Mouse (Mus musculus) brain, adult 2 months (tissue): ENCODE results near the gene Podxl.
A peak's percentile ranks its signal among the peaks of the same experiment; 100 is the strongest.
"Not testable (repeated sequence)": the region's sequence is repeated elsewhere in the genome, so short reads cannot be mapped to it uniquely, and the experiment has no call there.

Experiments used
- DNase-seq: peaks from one replicate; pipeline ENCODE4 v3.0.0; 2011; ENCODE audit warnings: low read depth, low spot score

The Podxl gene

DNA sequence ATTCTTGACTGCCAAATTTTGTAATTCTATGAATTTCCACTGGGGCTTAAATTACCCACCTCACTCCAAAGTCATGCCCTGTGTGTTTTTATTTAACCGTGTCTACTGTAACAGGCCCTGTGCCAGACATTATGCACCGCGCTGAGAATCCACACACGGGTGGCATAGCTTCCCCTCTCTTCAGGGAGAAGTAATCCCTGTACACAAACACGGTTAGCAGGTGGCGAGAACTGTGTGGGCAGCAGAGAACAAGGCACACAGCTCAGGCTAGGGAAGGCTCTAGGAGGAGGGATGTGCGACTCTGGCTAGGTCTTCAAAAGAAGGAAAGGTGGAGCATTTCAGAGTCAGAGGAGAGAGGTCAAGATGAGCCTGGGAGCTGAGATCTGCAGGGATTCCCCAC, 3.4 kb upstream of the Podxl start:
- DNase-seq = peak; percentile 54

DNA sequence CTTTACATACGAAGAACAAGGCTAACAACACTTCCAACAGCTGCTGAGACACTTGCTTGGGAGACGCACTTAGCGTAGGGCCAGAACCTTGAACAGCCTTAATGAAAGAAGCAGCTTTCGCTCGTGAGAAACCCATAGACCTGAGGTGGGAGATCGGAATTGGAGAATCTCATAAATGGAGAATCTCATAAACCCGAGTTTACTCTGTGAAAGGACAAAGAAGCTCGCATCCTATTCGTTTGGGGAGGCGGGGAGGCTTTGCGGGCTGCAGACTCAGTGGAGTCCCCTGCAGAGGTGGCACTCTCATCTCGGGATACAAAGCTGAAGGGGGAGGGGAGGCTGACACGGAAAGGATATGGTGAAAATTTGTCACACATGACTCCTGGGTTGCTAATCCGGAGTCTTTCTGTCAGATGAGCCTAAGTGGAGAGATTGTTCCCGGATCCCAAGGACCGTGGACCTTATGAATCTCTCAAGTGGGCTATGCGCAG, 1.2 kb upstream of the Podxl start:
- peak; percentile 17 for DNase-seq

DNA sequence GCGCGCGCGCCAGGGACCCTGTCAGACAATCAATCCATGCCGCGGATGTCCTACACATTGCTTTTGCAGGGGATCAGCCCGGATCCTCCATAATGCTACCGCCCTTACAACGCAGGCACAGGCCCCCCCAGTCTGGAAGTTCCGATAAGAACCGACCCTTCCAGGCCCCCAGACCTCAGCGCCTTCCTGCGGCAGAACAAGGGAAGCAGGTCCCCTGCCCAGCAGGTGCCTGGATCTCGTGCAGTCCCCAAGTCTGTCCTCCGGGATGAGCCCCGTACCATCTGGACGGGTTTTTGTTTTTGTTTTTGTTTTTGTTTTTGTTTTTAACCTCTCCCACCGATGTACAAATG, 376 bp upstream of the Podxl start:
- no peak for DNase-seq

DNA sequence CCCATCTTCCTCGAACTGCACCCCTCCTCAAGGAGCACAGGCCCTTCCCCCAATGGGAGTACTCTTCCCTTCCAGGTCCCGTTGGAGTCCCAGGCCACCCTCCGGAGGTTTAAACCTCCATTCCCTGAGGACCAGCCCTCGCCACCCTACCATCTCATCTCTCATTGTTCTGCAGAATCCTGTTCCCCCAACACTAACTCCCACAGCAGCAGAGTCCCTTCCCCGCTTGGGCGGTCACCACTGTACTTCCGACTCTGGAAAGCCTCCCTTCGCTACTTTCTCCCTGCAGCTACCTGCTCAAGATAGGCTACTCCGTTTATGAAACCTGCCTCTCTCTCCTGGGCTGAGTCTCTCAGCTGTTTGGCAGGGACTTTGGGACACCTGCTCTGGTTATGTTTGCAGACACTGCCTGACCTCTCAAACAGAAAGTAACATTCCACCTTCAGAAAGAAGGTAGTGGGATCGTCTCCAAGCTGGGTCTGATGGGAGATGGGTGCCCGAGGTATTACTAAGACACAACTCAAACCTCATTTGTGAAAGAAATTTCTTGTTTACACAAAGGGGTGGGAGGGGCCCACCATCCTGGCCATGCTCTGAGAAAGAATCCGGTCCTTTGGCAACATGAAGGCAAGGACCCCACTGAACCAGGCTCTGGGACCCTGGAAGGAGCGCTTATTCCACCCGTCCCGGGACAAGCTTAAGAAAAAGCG, 1.3 kb downstream of the Podxl start:
- no peak for DNase-seq

DNA sequence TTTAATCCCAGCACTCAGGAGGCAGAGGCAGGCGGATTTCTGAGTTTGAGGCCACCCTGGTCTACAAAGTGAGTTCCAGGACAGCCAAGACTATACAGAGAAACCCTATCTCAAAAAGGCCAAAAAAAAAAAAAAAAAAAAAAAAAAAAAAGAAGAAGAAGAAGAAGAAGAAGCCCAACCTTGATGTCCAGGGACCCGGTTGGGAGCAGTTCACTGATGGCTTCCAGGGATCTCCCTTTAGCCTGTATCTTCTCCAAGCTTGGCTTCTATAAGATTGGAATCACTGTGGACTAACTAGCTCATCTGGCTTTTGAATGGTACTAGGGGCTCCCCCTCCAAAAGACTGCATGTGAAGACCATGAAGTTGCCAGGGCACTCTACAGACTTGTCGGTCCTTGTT, 1.8 kb downstream of the Podxl start:
- not testable (repeated sequence) for DNase-seq

DNA sequence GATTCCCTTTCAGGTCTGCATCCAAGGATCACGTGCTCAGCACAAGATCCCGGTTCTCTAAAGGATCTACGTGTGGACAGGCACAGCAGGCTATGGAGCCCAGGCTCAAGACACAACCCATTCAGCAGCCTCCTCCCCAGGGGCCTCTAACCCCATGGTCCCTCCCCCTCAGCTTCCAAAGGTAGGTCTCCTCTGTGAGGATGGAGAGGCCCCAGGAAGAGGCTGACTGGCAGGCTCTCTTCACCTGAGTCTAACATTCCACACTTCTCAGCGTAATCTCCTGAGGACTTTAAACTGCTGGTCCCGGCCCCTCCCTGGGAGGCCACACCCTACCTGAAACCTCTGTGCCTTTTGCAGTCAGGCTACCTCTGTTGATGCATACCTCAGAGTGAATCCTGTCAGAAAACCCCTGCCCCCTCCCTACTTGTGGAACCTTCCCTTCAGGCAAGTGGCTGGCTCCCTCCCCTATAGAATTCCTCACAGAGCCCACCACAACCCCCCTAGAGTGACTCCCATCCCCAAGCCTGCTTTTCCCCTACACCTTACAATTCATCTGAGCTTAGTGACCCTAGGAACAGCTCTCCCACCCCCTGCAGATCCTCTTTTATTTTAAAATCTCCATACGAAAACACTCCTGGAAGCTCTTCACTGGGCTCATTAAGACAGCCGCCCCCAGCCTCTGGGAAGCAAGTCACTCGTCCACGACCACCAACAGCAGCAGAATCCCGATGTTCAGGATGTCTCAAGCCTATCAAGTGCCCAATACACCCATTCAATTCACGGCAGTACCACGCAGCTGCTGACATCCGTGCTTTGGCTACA, 3.4 kb downstream of the Podxl start:
- DNase-seq = no peak

DNA sequence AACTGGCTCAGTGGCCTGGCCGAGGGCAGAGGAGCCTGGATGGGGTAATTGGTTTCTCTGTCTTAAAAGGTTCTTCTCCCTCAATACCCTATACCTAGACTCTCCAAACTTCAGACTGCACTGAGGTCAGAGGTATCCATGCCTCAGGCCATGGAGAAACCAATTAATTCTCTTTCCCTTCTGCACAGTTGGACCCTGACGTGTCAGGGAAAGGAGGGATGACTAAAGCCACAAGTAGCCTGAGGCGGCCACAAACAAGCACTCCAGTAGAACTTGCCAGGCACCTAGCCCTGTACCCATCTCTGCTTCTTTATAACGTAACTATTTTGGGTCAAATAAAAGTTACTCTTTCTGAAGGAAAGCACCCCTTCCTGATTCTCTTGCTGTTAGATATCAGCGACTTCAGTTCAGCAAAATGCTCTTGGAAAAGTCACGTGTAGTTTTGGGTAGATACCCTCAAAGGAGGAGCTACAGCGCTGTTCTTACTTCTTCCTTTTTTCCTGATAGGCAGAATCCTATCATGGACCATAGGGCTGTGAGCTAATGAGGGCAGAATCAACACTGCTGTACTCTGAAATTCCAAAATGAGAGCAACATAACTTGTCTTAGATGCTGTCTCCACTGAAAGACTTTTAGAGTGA, 7.2 kb downstream of the Podxl start:
- DNase-seq = no peak

DNA sequence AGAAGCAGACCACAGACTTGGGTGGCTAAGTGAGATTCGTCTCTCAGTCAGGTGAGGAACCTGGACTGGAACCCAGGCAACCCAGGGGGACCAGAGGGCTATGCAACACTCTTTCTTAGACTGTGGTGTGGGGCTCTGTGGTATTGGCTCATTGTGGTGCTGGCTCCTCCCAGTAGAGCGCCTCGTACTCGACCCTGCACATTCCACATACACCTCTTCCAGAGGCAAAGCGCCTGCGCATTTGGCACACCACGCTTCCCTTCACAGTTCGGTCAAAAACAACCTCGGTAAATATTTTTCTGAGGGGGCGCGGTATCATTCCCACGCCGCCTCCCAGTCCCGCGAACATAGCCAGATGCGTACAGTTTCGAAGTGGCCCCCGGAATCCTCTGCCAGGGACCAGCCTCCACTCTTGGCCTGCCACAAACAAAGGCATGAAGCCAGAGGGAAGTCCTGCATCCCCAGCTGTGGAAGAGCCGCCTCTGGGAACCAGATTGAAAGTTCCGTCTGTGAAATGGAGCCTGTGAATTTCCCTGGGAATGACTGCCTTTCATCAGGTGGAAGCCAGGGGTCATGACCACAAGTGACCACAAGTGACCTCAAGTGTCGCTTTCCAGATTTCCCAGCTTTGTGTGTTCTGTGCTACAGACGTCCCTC, 12.8 kb downstream of the Podxl start:
- no peak for DNase-seq

DNA sequence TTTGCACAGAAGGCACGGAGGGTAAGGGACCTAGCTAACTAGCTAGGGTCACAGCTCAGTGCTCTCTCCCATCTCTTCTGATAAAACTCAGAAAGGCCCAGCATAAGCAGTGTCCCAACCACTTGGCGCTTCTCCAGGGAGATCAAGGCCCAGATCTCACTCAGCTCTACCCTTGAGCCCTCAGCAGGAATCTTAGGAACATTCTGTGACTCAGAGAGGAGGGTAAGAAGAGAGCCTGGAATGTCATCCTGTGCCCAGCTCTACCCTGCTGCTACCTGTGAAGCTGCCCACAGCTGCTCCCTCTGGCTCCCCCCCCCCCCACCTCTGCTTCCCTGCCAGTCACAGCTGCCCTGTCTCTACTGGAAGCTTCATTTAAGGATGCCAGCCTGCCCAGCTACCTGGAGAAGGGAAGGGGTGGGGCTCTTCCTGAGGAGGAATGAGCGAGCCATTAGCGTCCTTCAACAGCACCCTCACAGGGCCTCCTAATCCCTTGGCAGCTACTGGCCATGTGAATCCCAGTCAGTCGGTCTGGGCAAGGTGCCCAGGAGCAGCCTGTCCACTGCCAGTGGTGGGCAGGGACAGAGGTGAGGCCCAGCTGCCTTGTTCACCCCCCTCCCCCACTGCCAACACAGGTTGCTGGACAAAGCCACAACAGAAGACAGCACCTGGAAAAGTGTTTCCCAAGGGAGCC, 14.3 kb downstream of the Podxl start:
- peak; percentile 18 for DNase-seq

DNA sequence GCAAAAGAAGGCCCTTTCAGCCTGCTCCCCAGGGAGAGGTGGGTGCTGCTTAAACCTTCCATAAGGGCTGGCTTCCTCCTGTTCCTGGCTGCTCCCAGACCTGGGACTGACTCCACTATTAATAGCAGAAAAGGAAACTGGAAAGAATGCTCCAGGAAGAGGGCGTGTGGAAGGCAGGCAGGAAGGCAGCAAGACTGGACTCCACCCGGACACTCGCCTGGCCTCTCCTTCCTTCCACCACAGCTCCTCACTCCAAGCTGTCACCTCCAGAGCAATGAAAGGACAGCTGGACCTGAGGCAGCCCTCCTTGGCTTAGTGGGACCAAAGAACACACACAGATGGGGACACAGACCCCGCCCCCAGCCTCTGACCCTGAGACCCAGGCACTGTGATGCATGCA, 19.5 kb downstream of the Podxl start:
- no peak for DNase-seq

DNA sequence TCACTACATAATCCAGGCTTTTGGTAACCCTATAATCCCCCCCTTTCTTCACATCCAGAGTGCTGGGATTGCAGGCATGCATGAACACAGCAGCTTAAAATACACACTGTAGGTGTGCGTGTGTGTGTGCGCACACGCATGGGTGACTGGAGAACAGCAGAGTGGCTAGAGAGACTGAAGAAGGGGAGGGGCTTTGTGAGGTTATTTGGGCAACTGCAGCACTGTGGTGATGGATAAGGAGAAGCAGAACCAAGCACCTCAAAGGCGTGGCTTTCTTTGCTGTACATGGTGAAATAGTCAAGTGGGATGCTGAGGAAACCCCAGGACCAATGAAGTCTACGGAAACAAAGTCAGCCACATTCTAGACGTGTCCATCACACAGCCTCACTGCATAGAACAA, 23.8 kb downstream of the Podxl start:
- DNase-seq = no peak

DNA sequence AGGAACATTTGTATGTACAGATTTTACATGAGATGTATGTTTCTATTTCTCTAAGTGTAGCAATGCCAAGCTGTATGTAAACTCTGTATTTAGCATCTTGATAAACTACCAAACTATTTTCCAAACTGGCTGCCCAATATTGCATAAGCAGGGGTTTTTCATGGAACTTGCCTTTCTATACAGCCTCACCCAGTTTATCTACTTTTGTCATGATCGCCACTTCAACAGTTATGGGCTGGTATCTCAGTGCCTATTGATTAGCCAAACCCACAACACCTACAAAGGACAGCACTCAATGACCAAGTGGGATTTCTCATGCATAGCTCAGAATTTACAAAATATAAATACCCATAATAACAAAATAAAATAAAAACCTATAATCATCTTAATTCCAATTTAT, 25.7 kb downstream of the Podxl start:
- DNase-seq = no peak

DNA sequence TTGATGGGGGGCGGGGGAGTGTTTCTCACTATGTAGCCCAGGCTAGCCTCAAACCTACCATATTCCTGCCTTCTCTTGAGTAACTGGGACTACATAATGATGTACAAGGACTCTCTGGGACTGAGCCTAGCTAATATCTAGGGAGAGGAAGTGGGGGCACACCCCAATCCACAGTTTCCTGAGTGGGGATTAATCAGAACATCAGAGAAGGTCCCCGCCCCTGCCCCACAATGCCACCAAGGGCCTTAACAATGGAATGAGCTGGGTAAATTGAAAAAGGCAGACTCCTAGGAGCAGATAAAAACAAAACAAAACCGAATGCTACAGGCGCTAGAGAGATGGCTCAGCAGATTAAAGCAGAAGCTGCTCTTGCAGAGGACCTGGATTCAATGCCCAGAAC, 26.6 kb downstream of the Podxl start:
- DNase-seq = no peak

DNA sequence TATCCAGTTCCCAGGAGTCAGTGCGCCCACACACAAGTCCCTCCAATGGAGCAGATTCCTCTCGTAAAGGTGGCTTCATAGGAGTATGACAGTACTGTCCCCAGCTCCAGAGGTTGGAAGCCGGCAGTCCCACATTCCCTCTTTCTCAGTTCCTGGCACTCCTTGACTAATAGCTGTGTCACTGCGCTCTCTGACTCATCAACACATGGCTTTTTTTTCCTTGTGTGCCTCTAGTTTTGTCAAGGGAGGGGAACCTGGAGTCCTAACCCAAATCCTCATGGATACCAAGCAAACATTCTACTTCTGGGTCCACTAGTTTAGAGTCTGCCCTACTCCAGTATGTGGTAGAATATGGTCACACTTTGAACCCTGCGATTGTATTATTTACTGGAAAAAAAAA, 29.1 kb downstream of the Podxl start:
- DNase-seq = peak; percentile 63

DNA sequence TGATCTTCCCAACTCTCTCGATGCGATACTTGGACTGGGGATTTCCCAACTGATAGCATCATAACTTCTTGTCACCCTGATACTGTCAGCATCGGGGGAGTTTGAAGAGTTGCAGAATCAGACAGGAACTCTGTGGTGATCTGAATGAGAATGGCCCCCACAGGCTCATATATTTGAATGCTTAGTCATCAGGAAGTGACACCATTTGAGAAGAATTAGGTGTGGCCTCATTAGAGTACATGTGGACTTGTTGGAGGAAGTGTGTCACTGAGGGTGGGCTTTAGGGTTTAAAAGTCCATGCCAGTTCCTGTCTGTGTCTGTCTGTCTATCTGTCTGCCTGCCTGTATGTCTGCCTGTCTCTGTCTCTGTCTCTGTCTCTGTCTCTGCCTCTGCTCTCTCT, 31.9 kb downstream of the Podxl start:
- no peak for DNase-seq

DNA sequence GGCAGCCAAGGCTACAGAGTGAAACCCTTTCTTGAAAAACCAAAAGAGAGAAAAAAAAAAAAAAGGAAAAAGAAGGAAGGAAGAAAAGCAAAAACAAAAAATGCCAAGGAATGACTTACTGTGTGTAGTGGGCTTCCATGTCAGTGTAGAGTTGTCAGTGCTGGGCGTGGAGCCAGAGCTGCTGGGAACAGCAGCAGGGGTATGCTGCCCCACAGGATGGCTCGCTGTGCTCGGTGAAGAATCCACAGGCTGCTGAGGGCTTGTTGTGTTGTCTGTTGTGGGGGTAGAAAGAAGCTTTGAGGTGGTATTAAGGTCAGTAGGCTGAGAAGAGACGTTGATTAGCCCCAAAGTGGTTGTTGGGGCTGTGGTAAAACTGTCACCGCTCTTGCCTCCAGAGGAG, 35.4 kb downstream of the Podxl start:
- no peak for DNase-seq

DNA sequence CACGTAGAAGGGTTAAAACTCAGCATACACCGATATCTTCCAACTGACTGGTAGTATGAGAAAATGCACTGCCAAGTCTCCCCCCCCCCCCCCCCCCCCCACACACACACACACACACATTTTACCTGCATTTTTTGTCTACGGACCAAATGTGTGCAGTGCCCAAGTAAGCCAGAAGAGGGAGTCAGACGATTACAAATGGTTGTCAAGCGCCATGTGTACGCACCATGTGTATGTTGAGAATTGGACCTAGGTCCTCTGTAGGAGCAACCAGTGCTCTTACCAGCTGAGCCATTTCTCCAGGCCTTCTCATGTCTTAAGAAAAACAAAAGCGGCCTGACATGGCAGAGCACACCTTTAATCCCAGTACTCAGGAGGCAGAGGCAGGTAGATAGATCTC, 35.9 kb downstream of the Podxl start:
- DNase-seq = peak; percentile 85

DNA sequence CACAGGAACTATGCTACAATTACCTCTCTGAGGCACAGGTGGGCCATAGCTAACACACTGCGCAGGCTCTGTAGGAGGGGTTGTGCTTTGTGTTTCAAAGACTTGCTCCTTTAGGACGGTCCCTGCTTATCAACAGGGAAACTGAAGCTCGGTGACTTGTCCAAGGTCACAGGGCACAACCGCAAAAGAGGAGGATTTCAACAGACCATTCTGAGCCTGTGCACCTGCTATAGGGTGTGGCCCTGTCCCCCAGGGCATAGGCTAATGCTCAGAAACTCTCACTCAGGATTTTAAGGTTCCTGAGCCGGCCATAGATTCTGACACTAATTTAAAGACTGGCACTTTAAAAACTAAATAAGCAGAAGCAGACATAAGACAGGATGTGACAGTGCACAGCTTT, 36.9 kb downstream of the Podxl start:
- DNase-seq = no peak

DNA sequence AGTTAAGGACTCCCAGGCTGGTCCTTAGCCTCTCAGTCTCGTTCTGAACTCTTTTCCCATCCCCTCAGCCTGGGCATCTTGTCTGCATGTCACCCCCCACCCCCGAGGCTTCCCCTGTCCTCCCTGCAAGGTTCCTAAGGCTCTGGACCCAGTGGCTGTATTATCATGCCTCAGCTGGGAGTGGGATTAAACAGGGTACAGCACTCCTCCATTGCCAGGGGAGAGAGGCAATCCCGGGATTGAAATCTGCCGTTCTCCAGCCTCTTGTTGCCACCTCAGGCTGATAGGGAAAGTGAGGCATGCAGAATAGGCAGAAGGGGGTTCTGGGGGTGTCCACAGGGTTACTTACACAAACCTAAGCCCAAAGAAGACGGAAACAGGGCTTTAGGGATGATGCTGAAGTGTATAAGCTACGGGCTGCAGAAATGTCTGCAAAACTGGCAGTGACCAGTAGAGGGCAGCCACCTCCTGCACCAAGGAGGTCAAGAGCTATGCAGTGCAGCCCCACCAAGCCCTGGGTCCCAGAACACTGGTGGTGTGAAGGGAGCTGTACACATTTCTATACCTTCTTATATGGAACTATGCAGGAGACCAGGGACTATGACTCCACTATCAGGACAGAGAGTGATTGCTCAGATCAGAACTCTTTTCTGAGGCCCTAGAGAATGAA, 38.4 kb downstream of the Podxl start:
- DNase-seq = peak; percentile 86

DNA sequence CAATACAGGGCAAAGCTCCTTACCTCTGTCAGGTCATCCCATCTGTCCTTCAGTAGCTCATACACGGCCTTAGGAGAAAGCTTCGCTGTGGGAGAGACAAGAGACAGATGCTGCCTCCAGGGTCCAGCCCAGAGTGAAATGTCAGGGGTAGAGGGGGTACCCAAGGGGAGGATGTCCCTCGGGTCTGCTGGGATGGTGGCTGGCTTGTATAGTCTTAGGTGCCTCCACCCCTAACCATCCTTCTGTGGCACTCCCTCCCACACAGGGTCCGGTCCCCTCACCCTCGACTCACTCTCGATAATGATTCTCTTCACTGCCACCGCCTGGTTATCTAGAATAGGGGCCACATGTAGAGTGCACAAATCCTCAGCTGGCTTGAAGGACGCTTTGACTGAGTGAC, 39.1 kb downstream of the Podxl start:
- DNase-seq = no peak

DNA sequence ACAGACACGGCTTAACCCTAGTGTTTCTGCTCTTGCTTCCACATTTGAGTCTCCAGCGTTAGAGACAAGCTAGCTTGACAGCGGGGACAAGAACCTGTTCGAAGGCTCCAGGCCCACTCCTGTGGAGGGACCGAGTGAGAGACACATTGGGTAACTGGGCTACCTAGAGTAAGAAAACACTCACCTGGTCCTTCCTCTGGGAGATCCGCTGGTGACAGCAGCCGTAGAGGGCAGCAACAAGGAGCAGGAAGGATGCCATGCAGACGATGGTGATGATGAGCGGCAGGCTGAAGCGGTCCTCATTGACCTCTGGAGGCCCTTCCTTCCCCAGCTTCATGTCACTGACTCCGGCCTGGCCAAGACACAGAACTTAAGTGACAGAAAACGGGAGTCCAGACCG, 39.7 kb downstream of the Podxl start:
- no peak for DNase-seq
